Mouse (Mus musculus) c-Kit-positive CD71-negative TER-119-negative erythroid progenitor cells, embryonic 14.5 days (primary cell): ENCODE results near the gene Pgs1.

ENCODE experiments used
- DNase-seq: peaks from one replicate; pipeline ENCODE4 v3.0.0-alpha.2; 2013; ENCODE audit warnings: low read depth

Pgs1 gene

GRCm38 (mm10) chr11:117986126-117987031, at the start of gene Pgs1:
TSS of gene Pgs1 (plus strand) at chr11:117986292.
- DNase-seq = peak; percentile 78

GRCm38 (mm10) chr11:117939004-117939730, 46.9 kb upstream of the Pgs1 start:
- DNase-seq = no peak

- DNase-seq = no peak
These were observed 46.3 kb upstream of the Pgs1 start for GRCm38 (mm10) chr11:117939741-117940285.

- DNase-seq = no peak
These were observed 45.2 kb upstream of the Pgs1 start for GRCm38 (mm10) chr11:117940881-117941280.

GRCm38 (mm10) chr11:117941325-117941834, 44.7 kb upstream of the Pgs1 start:
- no peak for DNase-seq

- DNase-seq = no peak
These were observed 44.2 kb upstream of the Pgs1 start for GRCm38 (mm10) chr11:117941848-117942247.

GRCm38 (mm10) chr11:117946195-117946979, 39.7 kb upstream of the Pgs1 start:
- DNase-seq = peak; percentile 50

GRCm38 (mm10) chr11:117946996-117947419, 39.1 kb upstream of the Pgs1 start:
- DNase-seq = no peak

- no peak for DNase-seq
These were observed 36.5 kb upstream of the Pgs1 start for GRCm38 (mm10) chr11:117949392-117950091.

GRCm38 (mm10) chr11:117951391-117951790, 34.7 kb upstream of the Pgs1 start:
- no peak for DNase-seq

- no peak for DNase-seq
These were observed 33.7 kb upstream of the Pgs1 start for GRCm38 (mm10) chr11:117952174-117952933.

GRCm38 (mm10) chr11:117954094-117954493, 32.0 kb upstream of the Pgs1 start:
- no peak for DNase-seq

GRCm38 (mm10) chr11:117954819-117955218, 31.3 kb upstream of the Pgs1 start:
- no peak for DNase-seq

- no peak for DNase-seq
These were observed 30.5 kb upstream of the Pgs1 start for GRCm38 (mm10) chr11:117955621-117956020.

- DNase-seq = no peak
These were observed 27.9 kb upstream of the Pgs1 start for GRCm38 (mm10) chr11:117958197-117958596.

- no peak for DNase-seq
These were observed 26.9 kb upstream of the Pgs1 start for GRCm38 (mm10) chr11:117959166-117959565.

- no peak for DNase-seq
These were observed 26.2 kb upstream of the Pgs1 start for GRCm38 (mm10) chr11:117959741-117960381.

GRCm38 (mm10) chr11:117960601-117961000, 25.5 kb upstream of the Pgs1 start:
- DNase-seq = no peak

GRCm38 (mm10) chr11:117962228-117963067, 23.6 kb upstream of the Pgs1 start:
- no peak for DNase-seq
